27 mouse cellular contexts compared by ENCODE assay signal in genomic region chr12:32605353-32605752, GRCm38 (mm10).
DNase-seq lines count a peak whose midpoint lies in the region; ATAC-seq lines count a peak whose summit lies in the region.
"Had no signal": no experiment of that assay in that cellular context is flagged by ENCODE, and none has a peak within 500 bp of the region (broad histone marks: within the 10 kb centered on the region; RNA-seq: fewer than 3 reads in every experiment).

No protein-coding gene starts in this region.

- no peak overlapping the region for H3K4me3 ChIP-seq in heart, embryonic 12.5 days
- H3K4me3 ChIP-seq: embryonic facial prominence, embryonic 10.5 days; embryonic facial prominence, embryonic 13.5 days; erythroblast, embryonic 14.5 days; forebrain, embryonic 12.5 days; forebrain, embryonic 15.5 days; heart, embryonic 13.5 days; hindbrain, embryonic 10.5 days; hindbrain, embryonic 13.5 days; intestine, embryonic 15.5 days had no signal

- H3K27ac ChIP-seq in heart, embryonic 12.5 days (ENCODE audit: poor library complexity, severe bottlenecking), result no peak overlapping the region
- H3K27ac ChIP-seq: embryonic facial prominence, embryonic 10.5 days; embryonic facial prominence, embryonic 13.5 days; forebrain, embryonic 12.5 days; forebrain, embryonic 15.5 days; heart, embryonic 13.5 days; hindbrain, embryonic 10.5 days; hindbrain, embryonic 13.5 days; intestine, embryonic 15.5 days had no signal

- no peaks in the 10 kb centered on the region for H3K4me1 ChIP-seq in heart, embryonic 12.5 days (replicated peaks)
- H3K4me1 ChIP-seq: embryonic facial prominence, embryonic 10.5 days; forebrain, embryonic 12.5 days; forebrain, embryonic 15.5 days; heart, embryonic 13.5 days; hindbrain, embryonic 10.5 days; hindbrain, embryonic 13.5 days; intestine, embryonic 15.5 days had no signal

- H3K9me3 ChIP-seq in heart, embryonic 12.5 days (replicated peaks), result no peaks in the 10 kb centered on the region
- H3K9me3 ChIP-seq: embryonic facial prominence, embryonic 10.5 days; embryonic facial prominence, embryonic 13.5 days; forebrain, embryonic 12.5 days; forebrain, embryonic 15.5 days; hindbrain, embryonic 10.5 days; hindbrain, embryonic 13.5 days; intestine, embryonic 15.5 days had no signal

- no peak for ATAC-seq in heart, embryonic 12.5 days (ENCODE audit: insufficient number of reproducible peaks, low FRiP score)
- ATAC-seq: CD4-positive, CD25-positive, alpha-beta regulatory T cell, adult 4 months; forebrain, embryonic 15.5 days; hindbrain, embryonic 16.5 days; intestine, embryonic 15.5 days had no signal

- peak; percentile 90 for DNase-seq in heart, adult 11 months
- peak; percentile 48 for DNase-seq in heart, adult 8-10 months (ENCODE audit: low spot score)
- DNase-seq in heart, postnatal 4 days, result no peak
- peak; percentile 76 for DNase-seq in adipocyte (ENCODE audit: low spot score)
- peak; percentile 74 for DNase-seq in skeletal muscle tissue, adult 2 months (ENCODE audit: low read depth, low spot score)
- DNase-seq: adrenal gland, adult 8-10 months; adrenal gland, postnatal 25 days; cerebellum, adult 11-12 months; cerebellum, adult 8-10 months; cerebellum, postnatal 10 days; cerebellum, postnatal 36 days; embryo, embryonic 11 days; gastrocnemius, postnatal 25 days; heart, postnatal 14 days; kidney, adult 11 months had no signal

- H3K4me2 ChIP-seq in heart, embryonic 12.5 days, result no peak overlapping the region
- H3K4me2 ChIP-seq: embryonic facial prominence, embryonic 13.5 days; forebrain, embryonic 12.5 days; forebrain, embryonic 15.5 days; heart, embryonic 13.5 days; hindbrain, embryonic 13.5 days; intestine, embryonic 15.5 days had no signal

- no peaks in the 10 kb centered on the region for H3K36me3 ChIP-seq in heart, embryonic 12.5 days
- H3K36me3 ChIP-seq: embryonic facial prominence, embryonic 10.5 days; embryonic facial prominence, embryonic 13.5 days; forebrain, embryonic 12.5 days; forebrain, embryonic 15.5 days; heart, embryonic 13.5 days; hindbrain, embryonic 10.5 days; hindbrain, embryonic 13.5 days; intestine, embryonic 15.5 days had no signal

- H3K27me3 ChIP-seq in heart, embryonic 12.5 days (replicated peaks), result no peaks in the 10 kb centered on the region
- H3K27me3 ChIP-seq: embryonic facial prominence, embryonic 13.5 days; forebrain, embryonic 12.5 days; forebrain, embryonic 15.5 days; heart, embryonic 13.5 days; hindbrain, embryonic 13.5 days; intestine, embryonic 15.5 days had no signal

- H3K9ac ChIP-seq in heart, embryonic 12.5 days, result no peak overlapping the region
- H3K9ac ChIP-seq: embryonic facial prominence, embryonic 13.5 days; forebrain, embryonic 12.5 days; forebrain, embryonic 15.5 days; heart, embryonic 13.5 days; hindbrain, embryonic 13.5 days; intestine, embryonic 15.5 days had no signal
